Mouse (Mus musculus) olfactory bulb, adult 2 months (tissue): Measurements from ENCODE around the gene Rnf167.

Experiments
- CTCF ChIP-seq: fragments of 200-500 bp; IDR thresholded peaks from 2 replicates; pipeline ENCODE4 v1.5.1; 2012; ENCODE audit warnings: low read depth, mild to moderate bottlenecking, low read length, moderate library complexity; ENCODE audit not compliant: insufficient read depth
- POLR2A ChIP-seq: fragments of 200-500 bp; IDR thresholded peaks from 2 replicates; pipeline ENCODE4 v1.6.1; 2012; ENCODE audit warnings: mild to moderate bottlenecking, low read depth, low read length, moderate library complexity; ENCODE audit not compliant: insufficient read depth

GRCm38 (mm10) chr11:70597301-70597700 is 49.7 kb upstream of the Rnf167 start:
- no peak for TF ChIP-seq CTCF
- TF ChIP-seq POLR2A = no peak
